Mouse (Mus musculus): ENCODE measurements around the gene Nf1. TPM values are rescaled to one million over a fixed set of nuclear protein-coding genes. Genes with fewer than 3 reads are reported as not detected.

Gene Nf1
- polyA plus RNA-seq, 1 experiment from 2014 or later: 9.6 TPM

DNA sequence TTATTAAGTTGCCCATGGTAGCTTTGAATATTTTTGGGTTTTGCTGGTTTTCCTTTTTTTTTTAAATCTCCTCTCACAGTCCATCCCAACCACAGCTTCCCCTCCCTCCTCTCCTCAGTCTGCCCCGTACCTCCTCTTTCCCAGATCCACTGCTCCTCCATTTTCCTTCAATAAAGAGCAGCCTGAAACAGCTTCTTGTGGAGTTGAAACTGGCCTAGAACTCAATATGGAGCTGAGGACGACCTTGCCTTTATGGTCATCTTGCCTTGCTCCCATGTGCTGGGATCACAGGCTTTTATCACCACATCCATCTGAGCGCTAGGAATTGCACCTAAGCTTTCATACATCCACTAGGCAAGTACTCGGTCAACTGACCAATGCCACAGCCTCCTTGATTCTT is 192.0 kb downstream of the Nf1 start:
- Histone ChIP-seq H3K4me3 (no peak overlapping the region), H3K36me3 (0 out of 2 replicates have a peak, but pooled peaks cover 22% of the 10 kb centered on the region), H3K4me1 (peaks cover 8% of the 10 kb centered on the region; the same call in 1 of the 2 replicates), H3K4me2 (replicated peaks) (no peak overlapping the region), H3K27ac (replicated peaks) (no peak overlapping the region), H3K9ac (replicated peaks) (no peak overlapping the region), H3K27me3 (no peaks in the 10 kb centered on the region), H3K9me3 (no peaks in the 10 kb centered on the region)
- 97% methylated on average over 4 of the region's 4 CpGs for WGBS
- no peak for ATAC-seq (ENCODE audit: low FRiP score, low read depth)

DNA sequence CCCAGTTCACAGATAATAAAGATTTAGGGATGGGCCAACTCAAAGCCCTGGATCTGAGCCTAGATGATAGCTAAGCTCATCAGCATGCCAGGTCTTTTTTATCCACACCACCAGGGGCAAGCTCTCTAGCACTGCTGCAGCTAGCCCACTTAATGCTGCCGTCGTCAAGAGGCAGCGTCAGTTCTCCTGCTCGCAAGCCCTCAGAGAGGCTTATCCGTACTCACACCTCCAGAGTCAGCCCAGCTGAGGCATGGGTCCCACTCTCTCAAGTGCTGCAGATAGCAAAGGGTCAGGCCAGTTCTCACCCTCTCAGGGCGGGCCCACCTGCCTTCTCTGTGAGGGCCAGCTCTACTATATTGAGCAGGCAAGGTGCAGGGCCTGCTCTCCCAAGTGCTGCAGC is 193.8 kb downstream of the Nf1 start:
- no peak overlapping the region for H3K4me3 ChIP-seq
- peaks cover 8% of the 10 kb centered on the region; the same call in 1 of the 2 replicates for H3K4me1 ChIP-seq
- H3K9ac ChIP-seq (replicated peaks): no peak overlapping the region
- WGBS: 87% methylated on average over 6 of the region's 6 CpGs
- H3K9me3 ChIP-seq: no peaks in the 10 kb centered on the region
- H3K4me2 ChIP-seq (replicated peaks): no peak overlapping the region
- peaks cover 20% of the 10 kb centered on the region; the same call in 1 of the 2 replicates for H3K36me3 ChIP-seq
- H3K27me3 ChIP-seq: no peaks in the 10 kb centered on the region
- ATAC-seq (ENCODE audit: low FRiP score, low read depth): no peak
- H3K27ac ChIP-seq (replicated peaks): no peak overlapping the region

DNA sequence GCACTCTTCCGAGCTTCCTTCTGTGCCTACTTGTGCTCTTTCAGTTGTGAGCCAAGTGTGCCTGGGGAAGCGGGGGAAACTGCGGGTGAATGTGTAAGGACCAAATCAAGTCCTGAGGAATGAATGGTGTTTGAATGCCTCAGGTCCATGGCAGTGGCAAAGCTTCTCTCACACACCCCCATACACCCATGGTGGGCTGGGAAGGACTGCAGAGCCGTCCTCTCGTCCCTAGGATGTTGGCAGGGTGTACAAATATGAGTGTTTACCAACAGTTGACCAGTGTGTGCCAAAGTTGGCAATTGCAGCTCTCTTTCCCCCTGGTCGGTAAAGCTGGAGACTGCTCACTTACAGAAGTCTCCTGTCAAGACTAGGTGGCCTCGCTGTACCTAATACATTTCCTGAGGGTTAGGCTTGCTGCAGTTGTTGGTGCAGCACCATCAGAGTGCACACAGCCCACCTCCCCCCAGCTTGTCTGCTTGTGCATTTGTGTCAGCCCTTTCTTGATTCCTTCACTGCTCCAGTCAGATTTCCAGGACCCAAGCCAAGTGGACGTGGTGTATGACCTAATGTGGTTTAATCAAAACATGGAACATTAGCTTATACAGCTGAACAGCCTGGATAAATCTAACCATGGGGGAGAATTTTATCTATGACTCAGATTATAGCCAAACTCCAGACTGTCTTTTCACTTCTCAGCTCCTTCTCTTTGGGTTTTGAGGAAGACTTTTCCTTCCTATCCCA is 194.6 kb downstream of the Nf1 start:
- Histone ChIP-seq H3K27me3 (no peaks in the 10 kb centered on the region), H3K4me1 (peaks cover 8% of the 10 kb centered on the region; the same call in 1 of the 2 replicates), H3K27ac (replicated peaks) (peak overlapping the region; percentile 56; the same call in 1 of the 2 replicates), H3K9ac (replicated peaks) (no peak overlapping the region), H3K36me3 (peaks cover 18% of the 10 kb centered on the region; the same call in 1 of the 2 replicates), H3K4me2 (replicated peaks) (no peak overlapping the region), H3K4me3 (no peak overlapping the region), H3K9me3 (no peaks in the 10 kb centered on the region)
- WGBS: 85% methylated on average over 8 of the region's 8 CpGs
- ATAC-seq (ENCODE audit: low FRiP score, low read depth): no peak

DNA sequence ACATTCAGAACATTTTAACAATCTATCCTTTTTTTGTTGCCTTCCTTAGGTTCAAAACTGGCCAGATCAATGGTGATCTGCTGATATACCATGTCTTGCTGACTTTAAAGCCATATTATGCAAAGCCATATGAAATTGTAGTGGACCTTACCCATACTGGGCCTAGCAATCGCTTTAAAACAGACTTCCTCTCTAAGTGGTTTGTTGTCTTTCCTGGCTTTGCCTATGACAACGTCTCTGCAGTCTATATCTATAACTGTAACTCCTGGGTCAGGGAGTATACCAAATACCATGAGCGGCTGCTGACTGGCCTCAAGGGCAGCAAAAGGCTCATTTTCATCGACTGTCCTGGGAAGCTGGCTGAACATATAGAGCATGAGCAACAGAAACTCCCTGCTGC is 196.1 kb downstream of the Nf1 start:
- no peak for ATAC-seq (ENCODE audit: low FRiP score, low read depth)
- Histone ChIP-seq H3K27ac (replicated peaks) (no peak overlapping the region), H3K9ac (replicated peaks) (no peak overlapping the region), H3K9me3 (no peaks in the 10 kb centered on the region), H3K4me1 (peaks cover 8% of the 10 kb centered on the region; the same call in 1 of the 2 replicates), H3K36me3 (peaks cover 26% of the 10 kb centered on the region; the same call in 1 of the 2 replicates), H3K27me3 (no peaks in the 10 kb centered on the region), H3K4me3 (no peak overlapping the region), H3K4me2 (replicated peaks) (no peak overlapping the region)
- WGBS: 91% methylated on average over 4 of the region's 4 CpGs

DNA sequence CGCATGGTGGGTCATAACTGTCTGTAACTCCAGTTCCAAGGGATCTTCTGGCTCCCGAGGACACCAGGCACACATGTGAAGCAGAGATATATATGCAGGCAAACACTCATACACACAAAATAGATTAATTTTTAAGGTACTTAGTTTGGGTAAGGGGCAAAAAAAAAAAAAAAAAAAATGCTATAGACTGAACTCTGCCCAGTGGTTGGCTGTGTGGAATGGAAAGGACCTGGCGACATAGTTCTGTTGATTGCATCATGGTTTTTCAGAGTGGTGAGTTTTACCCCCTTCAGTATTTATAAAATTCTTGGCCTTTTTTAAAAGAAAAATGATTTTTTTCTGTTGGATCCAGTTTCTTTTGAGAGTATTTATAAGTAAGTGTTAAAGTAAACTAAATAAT is 196.8 kb downstream of the Nf1 start:
- Histone ChIP-seq H3K9me3 (no peaks in the 10 kb centered on the region), H3K4me1 (peaks cover 8% of the 10 kb centered on the region; the same call in 1 of the 2 replicates), H3K36me3 (peaks cover 31% of the 10 kb centered on the region; the same call in 1 of the 2 replicates), H3K4me3 (no peak overlapping the region), H3K9ac (replicated peaks) (no peak overlapping the region), H3K27me3 (no peaks in the 10 kb centered on the region), H3K4me2 (replicated peaks) (no peak overlapping the region), H3K27ac (replicated peaks) (no peak overlapping the region)
- no peak for ATAC-seq (ENCODE audit: low FRiP score, low read depth)
- WGBS: 93% methylated on average over 3 of the region's 3 CpGs

DNA sequence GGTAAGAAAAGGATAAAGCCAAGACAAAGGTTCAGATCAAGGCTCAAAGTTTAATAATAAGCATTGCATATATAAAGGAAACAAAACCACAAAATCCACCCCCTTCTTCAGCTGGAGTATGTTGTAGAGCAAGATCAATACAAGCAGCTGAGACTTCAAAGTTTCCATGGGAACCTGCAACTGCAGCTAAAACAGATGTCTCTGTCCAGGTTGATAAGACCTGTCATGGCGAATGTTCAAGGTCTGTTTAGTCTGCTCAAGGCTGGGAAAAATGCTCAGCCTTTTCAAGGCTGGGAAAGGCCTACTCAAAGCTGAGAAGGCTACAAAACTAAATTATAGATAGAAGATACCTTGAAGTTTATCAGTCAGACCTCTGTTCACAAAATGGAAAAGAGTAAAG is 213.1 kb downstream of the Nf1 start:
- 78% methylated on average over 1 of the region's 1 CpGs for WGBS
- Histone ChIP-seq H3K27ac (replicated peaks) (no peak overlapping the region), H3K4me2 (replicated peaks) (no peak overlapping the region), H3K4me3 (no peak overlapping the region), H3K9ac (replicated peaks) (no peak overlapping the region), H3K36me3 (peaks cover 80% of the 10 kb centered on the region), H3K27me3 (no peaks in the 10 kb centered on the region), H3K9me3 (no peaks in the 10 kb centered on the region), H3K4me1 (no peaks in the 10 kb centered on the region)
- ATAC-seq (ENCODE audit: low FRiP score, low read depth): no peak

DNA sequence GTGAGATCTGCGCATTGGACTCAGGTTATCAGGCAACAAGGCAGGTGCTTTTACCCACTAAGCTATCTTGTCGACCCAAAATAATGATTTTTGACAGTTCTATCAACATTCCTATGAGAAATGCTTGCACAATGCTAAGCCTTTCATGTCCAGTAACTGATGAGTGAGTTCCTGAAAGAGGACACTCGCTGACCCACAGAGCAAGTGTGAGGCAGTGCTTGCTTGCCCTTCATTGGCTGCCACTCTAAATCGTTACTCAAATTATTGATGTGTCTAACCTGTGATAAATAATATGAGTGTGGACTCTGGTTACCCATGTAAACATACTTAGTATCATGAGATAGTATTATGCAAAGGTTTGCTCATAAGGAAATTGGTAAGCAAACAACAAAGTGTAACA is 221.0 kb downstream of the Nf1 start:
- H3K4me2 ChIP-seq (replicated peaks): no peak overlapping the region
- no peak for ATAC-seq (ENCODE audit: low FRiP score, low read depth)
- H3K27me3 ChIP-seq: no peaks in the 10 kb centered on the region
- no peaks in the 10 kb centered on the region for H3K9me3 ChIP-seq
- H3K27ac ChIP-seq (replicated peaks): no peak overlapping the region
- no peak overlapping the region for H3K9ac ChIP-seq (replicated peaks)
- no peak overlapping the region for H3K4me3 ChIP-seq
- peaks cover 82% of the 10 kb centered on the region for H3K36me3 ChIP-seq
- 91% methylated on average over 4 of the region's 4 CpGs for WGBS
- no peaks in the 10 kb centered on the region for H3K4me1 ChIP-seq

DNA sequence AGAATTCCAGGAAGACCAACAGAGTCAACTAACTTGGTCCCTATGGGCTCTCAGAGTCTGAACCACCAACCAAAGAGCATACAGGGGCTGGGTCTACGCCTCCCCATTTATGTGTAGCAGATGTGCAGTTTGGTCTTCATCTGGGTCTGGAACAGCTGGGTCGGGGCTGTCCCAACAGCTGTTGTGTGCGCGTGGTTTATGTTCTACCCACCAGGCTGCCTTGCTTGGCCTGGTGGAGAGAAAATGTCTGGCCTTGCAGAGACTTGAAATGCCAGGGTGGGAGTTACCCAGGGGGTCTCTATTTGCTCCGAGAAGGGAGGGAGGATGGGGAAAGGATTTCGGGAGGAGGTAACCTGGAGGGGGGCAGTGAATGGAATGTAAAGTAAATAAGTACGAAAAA is 224.0 kb downstream of the Nf1 start:
- ATAC-seq (ENCODE audit: low FRiP score, low read depth): no peak

DNA sequence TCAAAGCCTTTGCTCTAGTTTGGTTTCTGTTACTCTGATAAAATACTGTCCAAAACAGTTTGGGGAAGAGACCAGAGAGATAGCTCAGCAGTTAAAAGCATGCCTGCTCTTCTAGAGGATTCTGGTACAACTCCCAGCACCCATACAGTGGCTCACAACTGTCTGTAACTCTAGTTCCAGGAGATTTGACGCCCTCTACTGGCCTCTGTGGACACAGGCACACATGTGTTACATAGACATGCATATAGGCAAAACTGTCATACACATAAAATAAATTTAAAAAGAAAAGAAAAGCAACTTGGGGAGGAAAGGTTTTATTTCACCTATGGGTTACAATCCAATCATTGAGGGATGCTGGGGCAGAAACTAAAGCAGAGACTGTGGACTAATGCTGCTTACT is 227.5 kb downstream of the Nf1 start:
- Histone ChIP-seq H3K4me2 (replicated peaks) (no peak overlapping the region), H3K36me3 (peaks cover 89% of the 10 kb centered on the region), H3K27me3 (no peaks in the 10 kb centered on the region), H3K27ac (replicated peaks) (no peak overlapping the region), H3K9ac (replicated peaks) (no peak overlapping the region), H3K4me1 (no peaks in the 10 kb centered on the region), H3K9me3 (no peaks in the 10 kb centered on the region), H3K4me3 (no peak overlapping the region)
- WGBS: 61% methylated on average over 1 of the region's 1 CpGs
- ATAC-seq (ENCODE audit: low FRiP score, low read depth): no peak

More for the DNA sequence above, 224.0 kb downstream of the Nf1 start:
- Histone ChIP-seq H3K4me3 (no peak overlapping the region), H3K36me3 (peaks cover 89% of the 10 kb centered on the region), H3K9me3 (no peaks in the 10 kb centered on the region), H3K9ac (replicated peaks) (no peak overlapping the region), H3K27ac (replicated peaks) (no peak overlapping the region), H3K4me2 (replicated peaks) (no peak overlapping the region), H3K4me1 (no peaks in the 10 kb centered on the region), H3K27me3 (no peaks in the 10 kb centered on the region)
- 89% methylated on average over 7 of the region's 7 CpGs for WGBS

DNA sequence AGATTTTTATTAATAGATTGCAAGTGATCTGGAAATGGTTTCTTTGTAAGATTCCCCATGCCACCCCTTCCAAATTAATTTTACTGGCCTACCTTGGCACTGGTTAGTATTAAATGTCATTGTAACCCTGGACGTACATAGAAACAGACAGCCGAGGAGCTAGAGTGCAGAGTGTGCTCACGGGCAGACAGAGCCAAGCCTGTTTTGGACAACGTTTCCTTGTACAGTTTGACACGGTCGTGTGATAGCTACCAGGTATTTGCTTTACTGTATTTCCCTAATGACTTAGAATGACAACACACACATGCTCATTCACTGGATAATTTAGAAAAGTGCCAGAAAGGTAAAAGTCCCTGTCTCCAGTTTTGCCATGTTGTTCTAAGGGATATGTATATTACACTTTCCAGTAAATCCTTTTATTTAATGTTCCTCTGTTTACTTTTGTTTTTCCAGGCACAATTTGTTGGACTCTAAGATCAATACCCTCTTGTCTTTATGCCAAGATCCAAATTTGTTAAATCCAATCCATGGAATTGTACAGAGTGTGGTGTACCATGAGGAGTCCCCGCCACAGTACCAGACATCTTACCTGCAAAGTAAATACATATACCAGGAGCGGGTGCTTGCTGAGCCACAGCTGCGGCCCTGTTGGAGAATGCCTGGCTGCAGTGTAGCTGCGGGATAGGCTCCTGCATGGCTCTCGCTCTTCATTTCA is 228.9 kb downstream of the Nf1 start:
- no peak for ATAC-seq (ENCODE audit: low FRiP score, low read depth)

DNA sequence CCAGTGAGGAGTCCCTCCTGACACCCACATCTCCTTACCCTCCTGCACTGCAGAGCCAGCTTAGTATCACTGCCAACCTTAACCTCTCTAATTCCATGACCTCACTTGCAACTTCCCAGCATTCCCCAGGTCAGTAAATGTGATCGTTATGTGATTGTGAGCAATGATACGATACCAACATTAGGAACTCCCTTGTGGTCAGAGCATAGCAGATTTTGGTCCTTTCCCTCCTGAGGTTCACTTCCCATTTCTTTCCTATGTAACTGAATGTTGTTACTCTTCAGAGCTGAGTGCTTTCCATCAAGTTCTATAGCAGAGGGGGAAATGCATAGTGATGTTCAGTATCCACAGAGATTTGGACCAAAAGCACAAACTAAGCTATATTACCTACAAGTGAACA is 230.8 kb downstream of the Nf1 start:
- Histone ChIP-seq H3K36me3 (peaks cover 88% of the 10 kb centered on the region), H3K4me1 (no peaks in the 10 kb centered on the region), H3K9ac (replicated peaks) (no peak overlapping the region), H3K27me3 (no peaks in the 10 kb centered on the region), H3K4me3 (no peak overlapping the region), H3K4me2 (replicated peaks) (no peak overlapping the region), H3K27ac (replicated peaks) (no peak overlapping the region), H3K9me3 (no peaks in the 10 kb centered on the region)
- no peak for ATAC-seq (ENCODE audit: low FRiP score, low read depth)
- 95% methylated on average over 2 of the region's 2 CpGs for WGBS

More for the DNA sequence above, 228.9 kb downstream of the Nf1 start:
- Histone ChIP-seq H3K27ac (replicated peaks) (no peak overlapping the region), H3K4me1 (no peaks in the 10 kb centered on the region), H3K27me3 (no peaks in the 10 kb centered on the region), H3K9me3 (no peaks in the 10 kb centered on the region), H3K36me3 (peaks cover 84% of the 10 kb centered on the region), H3K9ac (replicated peaks) (no peak overlapping the region), H3K4me3 (no peak overlapping the region), H3K4me2 (replicated peaks) (no peak overlapping the region)
- WGBS: 93% methylated on average over 11 of the region's 11 CpGs

DNA sequence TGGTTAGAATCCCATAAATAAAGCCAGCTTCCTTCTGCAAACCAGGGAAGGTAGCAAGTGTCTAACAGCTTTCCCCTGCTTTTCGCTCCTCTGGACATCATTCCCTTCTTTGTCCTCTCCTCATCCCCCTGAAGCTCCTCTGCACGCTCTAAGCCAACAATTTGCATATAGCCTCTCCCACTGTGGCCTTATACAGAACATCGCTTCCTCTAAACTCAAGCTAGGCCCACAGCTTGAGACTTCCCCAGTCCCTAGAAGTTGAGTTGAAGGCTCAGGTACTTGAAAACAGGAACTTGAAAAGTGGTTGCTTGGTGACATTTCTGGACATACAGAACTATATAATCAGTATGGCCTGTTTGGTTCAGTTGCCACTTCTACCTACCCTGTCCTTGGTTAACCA is 234.3 kb downstream of the Nf1 start:
- ATAC-seq (ENCODE audit: low FRiP score, low read depth): no peak
- Histone ChIP-seq H3K4me3 (no peak overlapping the region), H3K9ac (replicated peaks) (no peak overlapping the region), H3K9me3 (no peaks in the 10 kb centered on the region), H3K4me2 (replicated peaks) (no peak overlapping the region), H3K27ac (replicated peaks) (no peak overlapping the region), H3K27me3 (no peaks in the 10 kb centered on the region), H3K36me3 (peaks cover 67% of the 10 kb centered on the region), H3K4me1 (no peaks in the 10 kb centered on the region)
- 70% methylated on average over 3 of the region's 3 CpGs for whole genome bisulfite sequencing

All from midbrain, embryonic 12.5 days (tissue).